Mouse (Mus musculus) ES-E14 (cell line): ENCODE data around the gene Saxo1. TPM values are rescaled to one million over a fixed set of nuclear protein-coding genes. Genes with fewer than 3 reads are reported as not detected.

Experiments used
- DNase-seq: peaks from one replicate; pipeline ENCODE4 v3.0.0-alpha.2; 2013; ENCODE audit warnings: low read depth, low spot score
- H3K27ac ChIP-seq: 2 replicates; pipeline ENCODE4 v1.5.1; 2012; ENCODE audit warnings: low read depth, mild to moderate bottlenecking, low read length, moderate library complexity, mixed read lengths; ENCODE audit not compliant: poor library complexity, insufficient read depth, severe bottlenecking
- H3K36me3 ChIP-seq: 2 replicates; pipeline ENCODE4 v1.6.1; 2012; ENCODE audit warnings: mild to moderate bottlenecking, low read length, moderate library complexity, mixed read lengths; ENCODE audit not compliant: control insufficient read depth, poor library complexity, insufficient read depth, severe bottlenecking
- H3K4me1 ChIP-seq, 2 experiments: fragments of 150-350 bp in 1 of 2; sonication (generic) in 1 of 2; 2 replicates each; pipeline ENCODE4 v1.6.1; 2012; ENCODE audit warnings: low read length in 2 of 2, mild to moderate bottlenecking in 1 of 2, mixed read lengths in 1 of 2; ENCODE audit not compliant: control insufficient read depth in 2 of 2, insufficient read depth in 2 of 2, poor library complexity in 1 of 2
- H3K4me3 ChIP-seq, 2 experiments: fragments of 150-350 bp in 1 of 2; sonication (generic) in 1 of 2; 2 replicates each; pipeline ENCODE4 v1.5.1; 2012; ENCODE audit warnings: low read length in 2 of 2, low read depth in 1 of 2, mild to moderate bottlenecking in 1 of 2, mixed read lengths in 1 of 2; ENCODE audit not compliant: insufficient read depth in 1 of 2, poor library complexity in 1 of 2, severe bottlenecking in 1 of 2
- H3K9ac ChIP-seq: 2 replicates; pipeline ENCODE4 v1.6.1; 2012; ENCODE audit warnings: low read depth, mild to moderate bottlenecking, low read length, mixed read lengths; ENCODE audit not compliant: poor library complexity, insufficient read depth, severe bottlenecking
- H3K9me3 ChIP-seq: fragments of 150-350 bp; sonication (generic); 2 replicates; pipeline ENCODE4 v1.6.1; 2012; ENCODE audit warnings: low read depth, mild to moderate bottlenecking, low read length; ENCODE audit not compliant: control insufficient read depth, insufficient read depth
- CHD2 ChIP-seq: IDR thresholded peaks from 2 replicates; pipeline ENCODE4 v1.6.1; 2014; ENCODE audit warnings: mild to moderate bottlenecking, low read depth, low read length, inconsistent platforms
- HCFC1 ChIP-seq: IDR thresholded peaks from 2 replicates; pipeline ENCODE4 v1.6.1; 2012; ENCODE audit warnings: low read length, inconsistent platforms, borderline replicate concordance; ENCODE audit not compliant: insufficient read depth
- MAFK ChIP-seq: IDR thresholded peaks from 2 replicates; pipeline ENCODE4 v1.6.1; 2014; ENCODE audit warnings: mild to moderate bottlenecking, low read depth, low read length, inconsistent platforms; ENCODE audit not compliant: insufficient read depth
- ZC3H11A ChIP-seq: IDR thresholded peaks from 2 replicates; pipeline ENCODE4 v1.6.1; 2012; ENCODE audit warnings: low read depth, mild to moderate bottlenecking, inconsistent platforms, low read length, borderline replicate concordance
- ZNF384 ChIP-seq: IDR thresholded peaks from 2 replicates; pipeline ENCODE4 v1.6.1; 2012; ENCODE audit warnings: low read depth, low read length, inconsistent platforms
- in situ Hi-C, 2 experiments: fragments of 600-800 bp; cut with MboI; formaldehyde crosslinking; loops; one replicate each; pipeline ENCODE4 v1.15.1; 2025; ENCODE audit warnings: low sequenced_read_pairs in 2 of 2, inconsistent platforms in 1 of 2; ENCODE audit not compliant: unreplicated experiment in 2 of 2
- total RNA-seq: library from RNA; depleted of rRNA; stranded (reverse); fragments of 300-350 nt; gene quantifications from 2 replicates; pipeline ENCODE4 v1.2.3, GENCODE M21; 2012

Saxo1 gene
- total RNA-seq, 1 experiment = 0.31 TPM

DNA sequence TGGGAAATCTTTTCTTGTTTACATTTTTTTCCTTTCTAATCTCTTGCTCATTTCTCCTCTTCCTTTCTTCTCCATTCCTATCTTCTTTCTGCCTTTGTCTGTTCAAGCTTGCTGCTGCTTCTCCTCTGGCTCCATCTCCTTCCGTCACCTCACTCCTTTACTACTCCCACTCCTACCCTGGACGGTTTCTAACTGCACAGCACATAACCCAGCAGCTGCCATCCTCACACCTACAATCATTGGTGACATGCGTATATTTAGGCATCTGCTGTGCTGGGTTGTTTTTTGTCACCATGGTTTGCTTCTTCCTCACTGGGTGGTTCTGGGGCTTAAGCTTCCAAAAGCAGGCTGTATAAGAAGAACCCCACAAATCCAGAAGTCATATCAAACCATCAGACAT is 107.7 kb downstream of the Saxo1 start:
- Histone ChIP-seq H3K9me3 (no peaks in the 10 kb centered on the region), H3K27ac (no peak overlapping the region), H3K4me1 (no peaks in the 10 kb centered on the region), H3K4me3 (no peak overlapping the region), H3K9ac (no peak overlapping the region), H3K36me3 (no peaks in the 10 kb centered on the region)
- in situ Hi-C loops = no loop called here
- no peak for TF ChIP-seq MAFK
- TF ChIP-seq CHD2 = no peak
- no peak for TF ChIP-seq ZC3H11A
- TF ChIP-seq HCFC1 = no peak
- no peak for TF ChIP-seq ZNF384
- DNase-seq = no peak

DNA sequence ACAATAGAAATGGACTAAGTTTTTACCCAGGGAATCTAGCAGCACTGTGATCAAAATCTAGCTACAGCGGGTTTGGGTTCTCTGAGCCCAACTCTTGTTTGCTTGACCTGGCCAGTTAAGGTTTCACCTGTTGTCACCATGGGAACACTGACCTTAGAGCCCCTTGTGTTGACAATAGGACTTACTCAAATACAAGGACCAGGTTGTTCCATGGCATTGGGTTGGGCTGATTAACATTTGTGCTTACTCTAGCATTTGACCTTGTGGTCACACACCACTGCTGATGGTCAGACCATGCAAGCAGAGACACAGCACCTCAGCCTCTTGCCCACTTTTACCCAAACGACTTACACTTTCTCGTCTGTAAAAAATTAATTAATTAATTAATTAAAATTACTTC is 121.8 kb downstream of the Saxo1 start:
- Histone ChIP-seq H3K27ac (no peak overlapping the region), H3K4me3 (no peak overlapping the region)
- in situ Hi-C loops = no loop called here

DNA sequence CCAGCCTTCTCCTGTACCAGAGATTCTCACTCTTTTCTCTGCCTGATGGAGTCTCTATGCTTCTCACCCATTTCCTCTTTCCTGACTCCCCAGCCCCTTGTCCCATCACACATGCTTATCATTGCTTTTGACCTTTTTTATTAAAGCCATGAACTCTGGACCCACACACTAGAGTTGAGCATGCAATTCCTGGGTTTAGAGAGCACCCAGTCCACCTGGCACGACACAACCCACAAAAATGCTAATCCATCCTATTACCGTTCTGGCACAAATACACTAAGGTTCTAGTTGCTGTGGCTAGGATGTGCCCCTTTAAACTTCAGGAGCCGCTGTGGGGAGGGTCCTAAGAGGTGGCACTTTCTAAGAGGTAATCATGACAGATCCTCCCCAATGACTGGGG is 122.5 kb downstream of the Saxo1 start:
- Histone ChIP-seq H3K27ac (no peak overlapping the region), H3K4me3 (no peak overlapping the region), H3K36me3 (no peaks in the 10 kb centered on the region), H3K9me3 (no peaks in the 10 kb centered on the region), H3K4me1 (no peaks in the 10 kb centered on the region), H3K9ac (no peak overlapping the region)
- no peak for DNase-seq
- in situ Hi-C loops = no loop called here
- TF ChIP-seq ZNF384 = no peak
- TF ChIP-seq ZC3H11A = no peak
- no peak for TF ChIP-seq HCFC1
- TF ChIP-seq MAFK = no peak

More for the DNA sequence above, 121.8 kb downstream of the Saxo1 start:
- Histone ChIP-seq H3K9me3 (no peaks in the 10 kb centered on the region), H3K4me1 (no peaks in the 10 kb centered on the region), H3K36me3 (no peaks in the 10 kb centered on the region), H3K9ac (no peak overlapping the region)
- DNase-seq = no peak
- no peak for TF ChIP-seq MAFK
- TF ChIP-seq ZNF384 = no peak
- no peak for TF ChIP-seq HCFC1
- no peak for TF ChIP-seq CHD2
- no peak for TF ChIP-seq ZC3H11A

DNA sequence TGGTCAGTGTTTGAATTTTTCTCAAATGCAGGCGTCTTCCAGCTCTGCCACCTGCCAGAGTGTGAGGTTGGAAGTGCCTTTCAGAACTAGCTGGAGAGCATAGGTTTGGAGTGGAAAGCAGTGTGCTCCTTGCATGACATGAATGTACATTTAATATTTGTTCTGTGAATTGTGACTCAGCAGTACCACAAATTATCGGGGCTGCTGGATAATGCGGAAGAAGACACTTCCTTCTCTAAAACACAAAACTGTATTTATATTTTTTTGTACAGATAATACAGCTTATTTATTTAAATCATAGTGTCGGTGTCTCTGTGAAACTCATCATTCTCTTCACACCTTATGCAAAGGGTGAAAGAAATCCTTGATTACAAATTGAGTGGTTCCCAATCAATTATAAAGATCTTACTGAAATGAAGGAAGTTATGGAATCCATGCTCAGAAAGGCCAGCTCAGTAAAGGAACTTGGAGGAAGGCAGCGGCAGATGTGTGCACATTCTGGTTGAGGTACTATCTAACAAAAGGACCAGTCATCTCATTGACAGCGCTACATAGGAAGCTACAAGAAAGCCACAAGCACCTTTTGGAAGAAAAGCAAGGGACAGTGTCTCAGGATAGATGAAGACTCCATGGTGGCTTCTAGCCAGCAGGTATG is 129.9 kb downstream of the Saxo1 start:
- no peaks in the 10 kb centered on the region for H3K36me3 ChIP-seq
- H3K4me3 ChIP-seq = no peak overlapping the region
- no peak for DNase-seq
- H3K9ac ChIP-seq = no peak overlapping the region
- TF ChIP-seq CHD2 = no peak
- no peak for TF ChIP-seq ZC3H11A
- no peak for TF ChIP-seq MAFK
- TF ChIP-seq HCFC1 = no peak
- no peak for TF ChIP-seq ZNF384
- in situ Hi-C loops = no loop called here
- no peaks in the 10 kb centered on the region for H3K4me1 ChIP-seq
- no peaks in the 10 kb centered on the region for H3K9me3 ChIP-seq
- no peak overlapping the region for H3K27ac ChIP-seq
